Comparison of ENCODE assay signal across 9 mouse cellular contexts in genomic region chr5:151232576-151233299, GRCm38 (mm10). TPM values are rescaled to one million over a fixed set of nuclear protein-coding genes. Genes with fewer than 3 reads are reported as not detected.
DNase-seq lines count a peak whose midpoint lies in the region; ATAC-seq and TF ChIP-seq lines count a peak whose summit lies in the region.
"Had no signal": no experiment of that assay in that cellular context is flagged by ENCODE, and none has a peak within 500 bp of the region (broad histone marks: within the 10 kb centered on the region; RNA-seq: fewer than 3 reads in every experiment).

No protein-coding gene starts in this region.

- H3K79me2 ChIP-seq in C2C12 (ENCODE audit: control insufficient read depth, insufficient read depth) = no peaks in the 10 kb centered on the region

- H3K4me1 ChIP-seq in liver, embryonic 16.5 days (ENCODE audit: control insufficient read depth, low read depth, low read length) = peaks cover 2% of the 10 kb centered on the region; the same call in 1 of the 2 replicates

- no peaks in the 10 kb centered on the region for H3K79me3 ChIP-seq in C2C12 (ENCODE audit: low read depth)

- no peaks in the 10 kb centered on the region for H3K9me3 ChIP-seq in liver, embryonic 16.5 days (replicated peaks; ENCODE audit: control insufficient read depth, low read length)

- TF ChIP-seq CTCF in C2C12 (IDR thresholded peaks at IDR 0.05; ENCODE audit: control insufficient read depth, insufficient read depth, insufficient read length) = no peak

- ATAC-seq in granulocyte monocyte progenitor cell, adult 5-6 weeks (replicated peaks; ENCODE audit: poor library complexity, severe bottlenecking) = peak; percentile 12; the same call in 1 of the 2 replicates
- ATAC-seq in liver, embryonic 16.5 days (ENCODE audit: low read depth) = no peak

- H3K27ac ChIP-seq in liver, embryonic 16.5 days (ENCODE audit: low read length) = no peak overlapping the region

- peak overlapping the region; percentile 65 for H3K4me2 ChIP-seq in liver, embryonic 16.5 days (ENCODE audit: low read depth, low read length)

- H3K9ac ChIP-seq in liver, embryonic 16.5 days (ENCODE audit: low read depth, low read length) = no peak overlapping the region; the same call in 1 of the 2 replicates

- 27% methylated on average over 8 of the region's 13 CpGs for WGBS in liver, embryonic 16.5 days (ENCODE audit: insufficient replicate concordance)

- H3K27me3 ChIP-seq in C2C12 (ENCODE audit: control insufficient read depth, insufficient read depth, insufficient read length) = no peaks in the 10 kb centered on the region
- H3K27me3 ChIP-seq in liver, embryonic 16.5 days (ENCODE audit: control insufficient read depth, insufficient read depth, low read depth, low read length) = peaks cover 18% of the 10 kb centered on the region

- no peak overlapping the region for H3ac ChIP-seq in C2C12 (ENCODE audit: control insufficient read depth, insufficient read length, low read depth)

- H3K36me3 ChIP-seq in C2C12 (ENCODE audit: control insufficient read depth, insufficient read depth) = no peaks in the 10 kb centered on the region
- no peaks in the 10 kb centered on the region for H3K36me3 ChIP-seq in liver, embryonic 16.5 days (ENCODE audit: control insufficient read depth, insufficient read depth)

- peak overlapping the region; percentile 39 for H3K4me3 ChIP-seq in C2C12 (ENCODE audit: insufficient read depth, poor library complexity, severe bottlenecking)
- H3K4me3 ChIP-seq in liver, embryonic 16.5 days (ENCODE audit: low read depth, low read length) = peak overlapping the region; percentile 55

- DNase-seq in embryo, embryonic 10.5 days (ENCODE audit: low spot score) = peak; percentile 17
- no peak for DNase-seq in embryo, embryonic 11 days
- no peak for DNase-seq in right cerebral cortex, postnatal 36 days (ENCODE audit: low spot score in 2 of 2)
- DNase-seq in urinary bladder, postnatal 36 days (ENCODE audit: low spot score in 2 of 2) = no peak
- DNase-seq in thymus, postnatal 14 days = no peak
- DNase-seq: thymus, adult 2 months had no signal

TF ChIP-seq in C2C12, 6 proteins besides CTCF, POLR2A, EP300 and RAD21:
- no peak for TF ChIP-seq USF1 (IDR thresholded peaks at IDR 0.05; ENCODE audit: low read depth)

RNA-seq across cellular contexts. Expression of gene Stard13, which starts 0.9 kb away (rescaled TPM):
- polyA plus RNA-seq in C2C12 (2012; fragmentation: generic; extraction: Trizol) = 6.6 TPM
- total RNA-seq in granulocyte monocyte progenitor cell, adult 5-6 weeks (2014; fragmentation: Nextera tagmentation) = not detected in 2 replicates
- not detected in 2 replicates for total RNA-seq in granulocyte monocyte progenitor cell, adult 5-6 weeks (2017)
- 0.98 and 1.4 TPM in 2 replicates for polyA plus RNA-seq in liver, embryonic 16.5 days (2015; fragmentation: Nextera tagmentation; extraction: Ambion mirVana)
